Mouse (Mus musculus): ENCODE results near the gene Sqstm1. TPM values are rescaled to one million over a fixed set of nuclear protein-coding genes. Genes with fewer than 3 reads are reported as not detected.
"Not testable (repeated sequence)": the region's sequence is repeated elsewhere in the genome, so short reads cannot be mapped to it uniquely, and the experiment has no call there.

Gene Sqstm1
- total RNA-seq, 2 experiments from 2014 or later: 356 to 381 TPM

DNA sequence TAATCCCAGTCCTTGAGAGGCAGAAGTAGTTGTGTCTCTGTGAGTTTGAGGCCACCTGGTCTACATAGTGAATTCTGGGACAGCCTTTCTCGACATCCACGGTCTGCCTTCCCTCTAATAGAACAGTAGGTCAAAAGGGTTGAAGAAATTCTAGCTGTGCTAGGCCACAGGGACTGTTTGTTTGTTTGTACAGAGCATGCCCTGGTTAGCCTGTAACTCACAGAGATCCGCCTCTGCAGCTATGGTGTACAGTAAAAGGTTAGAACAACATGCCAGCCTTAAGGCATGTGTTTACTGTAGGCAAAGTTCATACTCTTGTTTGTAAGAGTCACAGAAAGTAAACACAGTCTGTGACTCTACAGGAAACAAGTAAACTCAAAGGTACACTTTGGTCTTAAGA lies 25.8 kb downstream of the Sqstm1 start:
- DNase-seq (ENCODE audit: extremely low spot score in 1 of 2, low spot score in 2 of 2): no peak
- intact Hi-C loops (cut with DNase I): no loop called here

DNA sequence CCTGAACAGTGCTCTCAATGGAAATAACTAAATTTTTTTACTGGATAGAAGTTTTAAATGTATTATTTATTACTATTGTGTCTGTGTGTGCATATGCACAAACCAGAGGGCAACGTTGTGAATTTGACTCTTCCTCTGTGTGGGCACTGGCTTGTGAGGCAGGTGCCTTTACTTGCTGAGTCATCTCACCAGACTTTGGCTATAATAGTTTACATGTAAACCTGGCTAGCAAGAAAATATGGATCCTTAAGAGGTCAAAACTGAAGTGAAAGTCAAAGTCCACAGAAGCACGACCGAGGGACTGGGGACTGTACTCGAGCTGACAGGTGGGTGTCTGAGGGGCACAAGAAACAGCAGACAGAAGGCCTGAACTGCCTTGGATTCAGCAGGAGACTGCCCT lies 27.9 kb downstream of the Sqstm1 start:
- no peak for DNase-seq (ENCODE audit: extremely low spot score in 1 of 2, low spot score in 2 of 2)
- intact Hi-C loops (cut with DNase I): no loop called here

DNA sequence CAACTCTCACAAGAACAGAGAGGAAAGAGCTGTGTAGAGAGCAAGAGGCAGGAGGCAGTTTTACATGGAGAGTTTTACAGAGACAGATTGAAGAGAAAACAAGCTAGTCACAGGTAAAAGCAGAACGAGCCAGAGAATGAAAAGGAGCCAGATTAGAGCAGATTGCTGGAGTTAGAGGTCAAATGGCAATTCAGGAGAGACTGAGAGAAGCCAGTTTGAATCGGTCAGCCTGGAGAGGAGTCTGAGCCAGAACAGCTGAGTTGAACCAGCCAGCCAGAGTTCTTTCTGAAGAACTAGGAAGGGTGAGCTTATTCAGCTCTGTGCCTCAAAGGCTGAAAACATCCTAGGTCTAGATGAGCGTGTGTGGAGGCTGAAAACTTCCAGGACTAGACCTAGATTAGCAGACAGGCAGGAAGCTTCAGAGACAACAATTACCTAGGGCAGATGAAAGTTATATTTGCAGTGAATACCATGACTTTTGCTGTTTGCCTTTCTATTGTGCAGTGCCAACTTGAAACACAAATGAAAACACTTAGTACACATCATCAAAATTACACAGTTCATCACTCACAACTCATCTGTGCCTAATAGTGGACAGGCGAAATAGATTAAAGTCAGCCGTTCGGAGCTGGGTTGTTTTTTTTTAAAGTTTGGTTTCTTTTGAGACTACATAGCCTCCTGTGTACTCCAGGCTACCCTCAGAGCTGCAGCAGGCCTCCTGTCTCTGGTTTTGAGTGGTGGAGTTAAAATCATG lies 30.0 kb downstream of the Sqstm1 start:
- intact Hi-C loops (cut with DNase I): no loop called here

DNA sequence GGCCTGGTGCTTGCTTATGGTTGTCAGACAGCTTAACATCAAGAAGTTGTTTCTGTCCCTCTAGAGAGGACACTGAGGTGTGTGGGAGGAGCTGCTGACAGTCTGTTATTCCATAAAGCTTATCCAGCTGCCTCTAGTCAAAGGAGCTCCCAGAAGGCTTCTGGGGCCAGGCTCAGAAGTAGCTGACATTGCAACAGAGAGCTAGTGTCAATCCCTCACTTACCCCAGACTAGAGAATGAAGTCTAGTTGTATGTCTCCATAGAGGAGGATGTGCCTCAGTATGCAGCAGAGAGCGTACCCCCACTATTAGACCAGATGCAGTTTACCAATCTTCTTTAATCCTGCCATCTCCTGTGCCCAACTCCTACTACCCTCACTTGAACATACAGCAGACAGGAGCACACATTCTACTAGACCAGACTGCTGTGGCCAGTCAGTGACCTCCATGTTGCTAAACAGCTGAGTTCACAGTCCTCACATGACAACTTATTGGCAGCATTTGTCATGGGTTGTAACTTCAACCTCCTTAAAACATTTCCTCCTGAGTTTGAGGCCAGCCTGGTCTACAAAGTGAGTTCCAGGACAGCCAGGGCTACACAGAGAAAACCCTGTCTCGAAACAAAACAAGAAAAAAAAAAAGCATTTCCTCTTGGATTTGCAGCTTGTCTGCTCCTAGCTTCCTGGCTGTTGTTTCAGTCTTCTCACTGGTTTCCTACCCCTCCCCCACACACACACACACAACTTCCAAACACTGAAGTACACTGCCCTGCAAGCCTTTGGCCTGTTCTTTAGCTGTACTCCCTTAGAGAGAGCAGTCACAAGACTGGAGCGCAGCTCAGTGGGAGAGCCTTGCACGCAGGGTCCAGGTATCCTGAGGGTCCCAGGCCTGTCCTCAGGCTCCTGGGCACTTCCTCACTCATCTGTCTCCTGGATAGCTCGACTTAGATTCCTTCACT lies 31.8 kb downstream of the Sqstm1 start:
- DNase-seq (ENCODE audit: extremely low spot score in 1 of 2, low spot score in 2 of 2): no peak
- intact Hi-C loops (cut with DNase I): no loop called here

More for the DNA sequence above, 30.0 kb downstream of the Sqstm1 start:
- no peak for DNase-seq (ENCODE audit: extremely low spot score in 1 of 2, low spot score in 2 of 2)

DNA sequence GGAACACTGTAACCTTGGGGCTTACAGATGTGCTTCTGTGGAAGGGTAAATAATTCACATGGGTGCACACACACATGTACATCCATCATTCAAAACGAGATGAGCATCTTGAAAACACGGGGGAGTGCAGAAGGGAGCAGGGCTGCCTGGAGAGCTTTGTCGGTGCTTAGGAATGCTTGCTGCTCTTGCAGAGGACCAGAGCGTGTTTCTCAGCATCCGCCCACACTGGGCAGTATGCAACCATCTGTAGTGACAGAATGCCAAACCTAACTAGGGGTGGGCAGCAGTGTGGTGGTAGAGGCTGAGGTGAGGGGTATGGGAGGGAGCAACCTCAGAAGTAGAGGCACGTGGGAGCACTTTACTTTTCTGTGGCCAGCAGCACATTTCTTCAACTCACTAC lies 33.5 kb downstream of the Sqstm1 start:
- intact Hi-C loops (cut with DNase I): no loop called here
- peak in 1 of 2 experiments; percentile 22 for DNase-seq (ENCODE audit: extremely low spot score in 1 of 2, low spot score in 2 of 2)

DNA sequence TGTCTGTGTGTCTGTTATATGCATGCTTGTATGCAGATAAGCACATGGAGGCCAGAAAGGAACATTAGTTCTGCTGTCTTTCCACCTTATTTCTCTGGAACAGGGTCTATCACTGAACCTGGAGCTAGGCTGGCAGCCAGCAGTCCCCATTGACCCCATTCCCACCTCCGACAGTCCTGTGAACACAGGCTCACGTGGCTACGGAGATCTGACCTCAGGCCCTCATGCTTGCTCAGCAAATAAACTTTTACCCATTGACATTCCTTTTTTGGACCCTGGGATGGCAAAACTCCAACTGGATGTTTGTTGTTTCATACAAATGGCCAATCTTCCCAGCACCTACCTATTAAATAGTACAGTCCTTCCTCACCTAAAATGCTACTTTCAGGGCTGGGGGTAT lies 34.3 kb downstream of the Sqstm1 start:
- DNase-seq (ENCODE audit: extremely low spot score in 1 of 2, low spot score in 2 of 2): no peak
- intact Hi-C loops (cut with DNase I): no loop called here

DNA sequence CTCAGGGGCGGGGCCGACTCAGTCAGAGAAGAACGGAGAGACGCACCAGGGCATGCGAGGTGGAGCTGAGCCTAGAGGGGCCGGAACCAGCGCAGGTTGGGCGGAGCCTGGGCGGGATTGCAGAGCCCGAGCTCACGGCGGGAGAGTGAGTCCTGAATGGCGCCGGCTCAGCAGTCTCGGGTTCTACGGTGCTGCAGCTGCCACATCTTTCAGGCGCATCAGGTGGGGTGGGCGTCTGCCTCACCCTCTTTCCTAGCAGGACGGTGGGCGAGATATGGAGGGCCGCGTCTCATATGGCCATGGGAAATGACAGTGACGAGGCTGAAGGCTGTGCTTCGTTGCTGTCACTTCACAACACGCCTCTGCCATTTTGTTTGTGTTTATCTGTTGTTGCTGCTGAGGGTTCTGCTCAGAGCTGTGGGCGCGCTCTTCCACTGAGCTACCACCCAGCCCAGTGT lies 35.9 kb downstream of the Sqstm1 start:
- intact Hi-C loops (cut with DNase I): no loop called here
- peak; percentile 94 to 99 for DNase-seq (ENCODE audit: extremely low spot score in 1 of 2, low spot score in 2 of 2)

DNA sequence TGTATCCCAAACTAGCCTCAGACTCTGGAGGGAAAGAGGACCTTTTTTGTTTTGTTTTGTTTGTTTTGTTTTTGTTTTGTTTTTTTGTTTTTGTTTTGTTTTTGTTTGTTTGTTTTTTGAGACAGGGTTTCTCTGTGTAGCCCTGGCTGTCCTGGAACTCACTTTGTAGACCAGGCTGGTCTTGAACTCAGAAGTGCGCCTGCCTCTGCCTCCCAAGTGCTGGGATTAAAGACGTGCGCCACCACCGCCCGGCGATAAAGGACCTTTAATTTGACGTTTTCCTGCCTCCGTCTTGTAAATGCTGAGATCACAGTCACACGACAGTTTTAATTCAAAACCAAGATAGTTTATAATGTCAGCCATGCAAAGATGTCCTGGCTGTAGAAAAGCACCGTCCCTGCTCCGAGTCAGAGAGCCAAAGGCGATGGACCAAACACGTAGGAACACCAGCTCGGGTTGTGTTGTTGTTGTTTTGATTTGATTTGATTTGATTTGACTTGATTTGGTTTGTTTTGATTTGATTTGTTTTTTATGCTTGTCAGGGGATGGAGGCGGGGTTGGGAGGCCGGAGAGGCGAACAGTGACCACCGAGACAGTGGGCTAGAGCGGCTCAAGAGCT lies 36.4 kb downstream of the Sqstm1 start, which contains the start of gene Mrnip:
TSS of gene Mrnip (plus strand) at position 334 of the 619 bp plus-strand sequence.
- intact Hi-C loops (cut with DNase I): not testable (repeated sequence)
- DNase-seq (ENCODE audit: extremely low spot score in 1 of 2, low spot score in 2 of 2): peak; percentile 16 to 27

DNA sequence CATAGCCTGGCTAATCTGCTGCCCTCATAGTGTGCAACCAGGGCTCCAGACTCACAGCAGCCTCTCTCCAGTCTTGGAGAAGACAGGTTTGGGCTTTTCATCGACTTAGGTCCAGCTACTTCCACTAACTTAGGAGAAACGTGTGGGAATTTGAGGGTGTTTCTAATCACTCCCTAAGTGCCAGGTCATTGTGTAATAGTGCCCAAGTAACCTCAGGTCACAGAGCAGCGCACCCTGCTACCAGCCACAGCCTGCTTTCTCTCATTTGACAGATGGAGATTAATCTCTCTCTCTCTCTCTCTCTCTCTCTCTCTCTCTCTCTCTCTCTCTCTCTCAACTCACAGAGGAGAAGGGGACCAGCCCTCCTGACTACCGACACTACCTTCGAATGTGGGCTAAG lies 42.3 kb downstream of the Sqstm1 start:
- DNase-seq (ENCODE audit: extremely low spot score in 1 of 2, low spot score in 2 of 2): no peak
- intact Hi-C loops (cut with DNase I): no loop called here

DNA sequence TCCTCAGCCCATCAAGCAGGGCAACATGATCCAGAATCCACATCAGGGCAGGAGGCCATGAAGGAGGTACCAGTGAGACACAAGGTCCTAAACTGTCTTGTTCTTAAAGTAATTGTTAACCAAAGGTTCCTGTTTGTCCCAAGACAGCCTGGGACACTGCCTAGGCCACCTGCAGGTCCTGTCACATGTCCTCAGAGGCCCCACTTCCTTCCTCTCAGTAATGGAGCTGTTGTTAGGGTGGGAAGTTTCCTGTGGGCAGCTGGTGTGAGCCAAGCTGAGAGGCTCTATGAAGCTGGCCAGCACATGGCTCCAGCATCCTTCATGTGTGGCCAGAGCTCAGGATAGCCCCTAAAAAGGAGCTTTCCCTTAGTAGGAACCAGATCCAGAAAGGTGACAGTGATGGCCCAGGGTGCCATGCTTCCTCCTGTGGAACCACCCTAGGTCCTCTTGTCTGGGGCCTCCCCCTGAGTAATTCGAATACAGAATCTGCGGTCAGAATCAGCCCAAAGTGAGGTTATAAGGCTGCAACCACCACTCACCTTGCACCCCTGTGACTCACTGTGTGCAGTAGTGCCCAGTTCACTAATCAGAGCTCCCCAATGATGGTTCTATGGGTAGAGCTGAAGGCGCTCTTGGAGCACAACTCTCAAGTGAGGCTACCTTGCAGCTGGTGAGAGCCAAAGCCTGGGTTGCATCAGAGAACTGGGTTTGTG lies 48.1 kb downstream of the Sqstm1 start:
- intact Hi-C loops (cut with DNase I): no loop called here
- DNase-seq (ENCODE audit: extremely low spot score in 1 of 2, low spot score in 2 of 2): peak in 1 of 2 experiments; percentile 49

DNA sequence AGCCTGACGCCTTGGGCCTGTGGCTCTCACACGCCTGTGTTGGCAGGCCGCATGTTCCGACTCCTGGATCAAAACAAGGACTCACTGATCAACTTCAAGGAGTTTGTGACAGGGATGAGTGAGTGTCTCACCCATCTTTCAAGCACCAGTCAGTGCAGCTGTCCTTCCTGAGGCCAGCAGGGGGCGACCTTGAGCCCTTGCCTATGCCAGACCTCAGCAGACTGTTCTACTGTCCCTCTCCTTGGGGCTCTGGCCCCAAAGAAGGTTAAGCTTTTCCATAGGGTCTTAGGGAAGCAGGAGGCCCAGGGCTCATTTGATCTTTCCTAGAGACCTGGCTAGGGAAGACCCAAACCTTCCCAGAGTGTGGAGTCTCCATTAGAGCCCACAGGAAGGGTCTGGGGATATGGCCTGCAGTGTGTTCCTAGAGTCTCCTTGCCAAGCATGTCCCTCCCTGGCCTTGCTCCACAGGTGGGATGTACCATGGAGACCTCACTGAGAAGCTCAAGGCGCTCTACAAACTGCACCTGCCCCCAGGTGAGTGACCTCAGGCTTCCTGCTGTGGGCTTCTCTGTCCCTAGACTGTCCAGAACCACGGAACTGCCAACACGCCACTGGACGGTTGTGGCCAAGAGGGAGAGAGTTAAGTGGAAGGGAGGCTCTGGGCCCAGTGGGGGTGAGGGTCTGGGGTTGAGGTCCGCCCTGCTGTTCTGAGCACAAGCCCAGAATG lies 48.9 kb downstream of the Sqstm1 start:
- peak in 1 of 2 experiments; percentile 70 for DNase-seq (ENCODE audit: extremely low spot score in 1 of 2, low spot score in 2 of 2)
- intact Hi-C loops (cut with DNase I): no loop called here

DNA sequence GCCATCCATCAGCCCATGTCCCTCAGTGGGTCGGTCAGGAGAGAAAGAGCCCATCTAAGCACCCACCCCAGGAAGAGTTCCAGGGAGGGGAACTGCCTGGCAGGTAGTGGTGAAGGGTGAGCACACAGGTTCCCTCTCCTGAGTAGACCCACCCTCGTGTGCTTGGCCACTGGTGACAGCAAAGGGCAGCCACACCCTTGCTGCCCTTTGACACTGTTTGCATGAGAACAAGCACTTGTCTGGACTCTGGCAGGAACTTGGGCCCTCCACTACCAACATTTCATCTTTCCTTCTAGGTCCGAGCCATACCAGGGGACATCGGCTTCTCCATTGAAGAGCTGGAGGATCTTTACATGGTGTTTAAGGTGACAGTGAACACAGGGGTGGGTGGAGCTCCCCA lies 51.3 kb downstream of the Sqstm1 start:
- DNase-seq (ENCODE audit: extremely low spot score in 1 of 2, low spot score in 2 of 2): no peak
- intact Hi-C loops (cut with DNase I): no loop called here

DNA sequence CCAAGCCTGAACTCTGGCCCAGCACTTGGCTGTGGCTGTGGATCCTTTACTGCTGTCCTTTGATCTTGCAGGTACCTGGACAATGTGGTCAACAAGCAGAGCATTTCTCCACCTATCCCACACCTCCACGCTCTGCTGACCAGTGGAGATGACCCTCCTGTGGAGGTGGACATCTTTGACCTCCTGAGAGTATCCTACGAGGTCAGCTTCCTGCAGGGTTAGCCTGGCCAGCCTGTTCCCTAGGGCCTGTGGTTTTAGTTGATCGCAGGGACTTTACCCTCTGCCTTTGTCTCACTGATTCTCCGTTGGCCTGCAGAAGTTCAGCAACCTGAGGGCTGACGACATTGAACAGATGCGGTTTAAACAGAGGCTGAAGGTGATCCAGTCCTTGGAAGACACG lies 52.3 kb downstream of the Sqstm1 start:
- intact Hi-C loops (cut with DNase I): no loop called here
- DNase-seq (ENCODE audit: extremely low spot score in 1 of 2, low spot score in 2 of 2): no peak

DNA sequence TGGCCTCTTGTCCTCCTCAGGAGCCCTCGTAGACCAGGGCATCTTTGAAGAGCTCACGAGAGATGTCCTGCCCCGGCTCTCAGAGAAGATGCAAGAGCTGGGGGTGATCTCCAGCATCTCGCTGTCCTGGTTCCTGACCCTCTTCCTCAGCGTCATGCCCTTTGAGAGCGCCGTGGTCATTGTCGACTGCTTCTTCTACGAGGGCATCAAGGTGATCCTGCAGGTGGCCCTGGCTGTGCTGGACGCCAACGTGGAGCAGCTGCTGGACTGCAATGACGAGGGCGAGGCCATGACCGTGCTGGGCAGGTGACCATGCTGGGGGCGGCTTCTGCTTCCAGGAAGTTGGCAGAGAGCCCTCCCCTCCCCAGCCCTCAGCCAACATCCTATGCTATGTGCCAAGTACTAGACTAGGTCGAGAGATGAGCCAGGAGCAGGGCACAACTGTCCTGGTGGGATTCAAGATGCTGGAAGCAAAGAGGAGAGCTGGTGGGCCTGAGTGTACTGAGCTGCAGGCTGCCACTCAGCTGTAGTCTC lies 53.8 kb downstream of the Sqstm1 start:
- intact Hi-C loops (cut with DNase I): no loop called here
- DNase-seq (ENCODE audit: extremely low spot score in 1 of 2, low spot score in 2 of 2): peak in 1 of 2 experiments; percentile 36

DNA sequence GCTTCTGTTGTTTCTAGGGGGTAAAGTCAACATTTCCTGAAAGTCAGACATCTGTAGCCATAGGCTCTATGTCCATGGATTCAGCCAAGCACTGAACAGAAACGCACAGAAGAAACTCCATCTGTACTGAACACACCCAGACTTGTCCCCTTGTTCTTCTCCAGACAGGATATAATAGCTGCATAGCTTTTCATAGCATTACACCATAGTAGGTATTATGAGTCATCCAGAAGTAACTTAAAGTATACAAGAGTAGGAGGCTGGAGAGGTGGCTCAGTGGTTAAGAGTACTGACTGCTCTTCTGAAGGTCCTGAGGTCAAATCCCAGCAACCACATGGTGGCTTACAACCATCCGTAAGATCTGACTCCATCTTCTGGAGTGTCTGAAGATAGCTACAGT lies 54.8 kb downstream of the Sqstm1 start:
- intact Hi-C loops (cut with DNase I): no loop called here
- no peak for DNase-seq (ENCODE audit: extremely low spot score in 1 of 2, low spot score in 2 of 2)

DNA sequence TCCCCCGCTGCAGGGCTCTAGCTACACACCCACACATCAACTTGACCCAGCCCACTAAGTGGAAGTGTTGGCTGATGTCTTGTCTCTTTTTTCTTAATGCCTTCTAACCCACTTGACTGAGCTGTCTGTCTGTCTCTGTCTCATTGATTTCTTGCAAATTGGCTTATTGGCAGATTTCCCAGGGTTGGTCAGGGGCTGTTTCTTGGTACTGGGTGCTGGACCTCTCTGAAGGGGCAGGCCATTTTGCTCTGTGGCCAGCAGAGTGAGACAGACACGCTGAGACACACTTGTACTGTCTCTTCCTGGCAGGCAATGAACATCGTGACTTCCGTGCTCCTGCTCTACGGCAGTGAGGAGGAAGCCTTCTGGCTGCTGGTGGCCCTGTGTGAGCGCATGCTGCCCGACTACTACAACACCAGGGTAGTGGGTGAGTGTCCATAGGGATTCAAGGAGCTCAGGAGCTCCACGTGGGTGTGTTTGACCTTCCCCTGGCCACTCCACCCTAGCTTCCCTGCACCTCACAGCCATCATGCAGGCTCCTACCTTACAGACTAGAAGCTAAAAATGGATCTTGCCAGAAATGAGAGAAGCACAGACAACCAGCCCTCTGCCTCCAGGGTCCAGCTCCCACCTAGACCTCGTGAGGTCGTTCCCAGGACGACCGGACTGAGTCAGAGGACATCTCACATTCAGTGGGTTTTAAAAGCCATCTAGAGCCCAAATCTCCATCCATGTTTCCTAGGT lies 55.7 kb downstream of the Sqstm1 start:
- intact Hi-C loops (cut with DNase I): no loop called here
- DNase-seq (ENCODE audit: extremely low spot score in 1 of 2, low spot score in 2 of 2): no peak

DNA sequence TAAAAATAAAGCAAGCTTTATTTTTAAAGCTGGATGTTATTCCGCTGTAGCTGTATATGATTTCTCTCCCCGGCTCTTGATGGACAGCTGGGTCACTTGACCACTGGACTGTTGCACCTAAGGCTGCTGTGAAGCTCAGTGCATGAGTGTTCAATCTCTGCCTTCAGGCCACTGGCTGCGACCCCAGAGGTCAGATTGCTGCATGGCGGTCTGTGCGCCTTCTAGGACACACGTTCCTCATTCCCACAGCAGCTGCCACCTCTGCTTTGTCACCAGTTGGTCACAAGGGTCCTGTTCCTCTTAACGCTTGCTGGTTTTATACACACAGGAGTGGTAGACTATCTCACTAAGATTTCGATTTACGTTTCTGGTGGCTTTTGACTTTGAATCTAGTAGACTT lies 56.5 kb downstream of the Sqstm1 start:
- DNase-seq (ENCODE audit: extremely low spot score in 1 of 2, low spot score in 2 of 2): no peak
- intact Hi-C loops (cut with DNase I): no loop called here
